Mouse (Mus musculus): ENCODE results near the gene Lmntd2. TPM values are rescaled to one million over a fixed set of nuclear protein-coding genes. Genes with fewer than 3 reads are reported as not detected.

The Lmntd2 gene
- polyA plus RNA-seq, 1 experiment from 2014 or later = 0.54 TPM

GRCm38 (mm10) chr7:141188733-141189132, 25.1 kb downstream of the Lmntd2 start:
- Histone ChIP-seq H3K27me3 (ENCODE audit: control insufficient read depth, insufficient read depth, low read length) (no peaks in the 10 kb centered on the region), H3K4me2 (ENCODE audit: low read depth, low read length) (no peak overlapping the region), H3K9me3 (replicated peaks; ENCODE audit: control insufficient read depth, low read length) (no peaks in the 10 kb centered on the region), H3K4me1 (ENCODE audit: control insufficient read depth, insufficient read depth, low read length) (peaks cover 10% of the 10 kb centered on the region), H3K9ac (ENCODE audit: low read length) (no peak overlapping the region), H3K4me3 (ENCODE audit: low read length) (no peak overlapping the region), H3K36me3 (ENCODE audit: control insufficient read depth, insufficient read depth) (peaks cover 34% of the 10 kb centered on the region), H3K27ac (ENCODE audit: low read length) (no peak overlapping the region)
- 83% methylated on average over 3 of the region's 3 CpGs for WGBS
- no peak for ATAC-seq (replicated peaks; ENCODE audit: extremely low read depth, insufficient read depth, low FRiP score)

DNA sequence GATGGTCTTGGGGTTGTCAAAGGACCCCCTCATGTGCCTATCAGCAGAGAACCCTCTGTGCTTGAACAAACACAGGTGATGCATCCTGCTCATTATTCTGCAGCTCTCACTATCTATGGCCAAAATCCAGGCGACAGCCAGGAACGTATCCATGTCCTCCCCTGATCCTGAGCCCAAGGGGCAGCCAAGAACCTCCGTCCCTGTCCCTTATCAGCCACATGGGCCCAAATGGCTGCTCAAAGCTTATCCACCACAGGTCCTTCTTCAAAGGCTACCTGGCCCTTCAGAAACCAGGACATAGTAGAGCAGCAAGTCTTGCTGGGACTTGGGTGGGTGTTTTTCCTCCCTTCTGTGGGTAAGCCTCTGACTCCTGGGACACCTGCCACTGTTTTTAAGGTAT, 25.7 kb downstream of the Lmntd2 start:
- H3K4me3 ChIP-seq (ENCODE audit: low read length) = no peak overlapping the region
- ATAC-seq (replicated peaks; ENCODE audit: extremely low read depth, insufficient read depth, low FRiP score) = no peak

DNA sequence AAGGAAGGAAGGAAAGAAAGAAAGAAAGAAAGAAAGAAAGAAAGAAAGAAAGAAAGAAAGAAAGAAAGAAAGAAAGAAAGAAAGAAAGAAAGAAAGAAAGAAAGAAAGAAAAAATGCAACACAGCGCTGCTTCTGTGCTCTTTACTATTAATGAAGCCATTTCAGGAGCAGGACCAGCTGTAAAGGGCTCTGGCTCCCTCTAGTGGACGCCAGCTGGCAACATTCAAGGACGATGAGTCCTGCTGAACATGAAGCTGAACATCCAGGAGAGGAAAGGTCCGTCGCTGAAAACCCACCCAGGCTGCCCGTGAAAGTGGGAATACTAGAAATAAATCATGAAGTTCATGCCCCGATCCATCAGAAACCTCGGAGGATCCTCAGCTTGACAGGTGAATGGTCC, 37.7 kb downstream of the Lmntd2 start:
- Histone ChIP-seq H3K9me3 (replicated peaks; ENCODE audit: control insufficient read depth, low read length) (no peaks in the 10 kb centered on the region), H3K27ac (ENCODE audit: low read length) (no peak overlapping the region), H3K36me3 (ENCODE audit: control insufficient read depth, insufficient read depth) (no peaks in the 10 kb centered on the region), H3K4me2 (ENCODE audit: low read depth, low read length) (no peak overlapping the region), H3K4me3 (ENCODE audit: low read length) (no peak overlapping the region), H3K9ac (ENCODE audit: low read length) (0 out of 2 replicates have a peak overlapping the region, but pooled peaks have one; percentile 26), H3K27me3 (ENCODE audit: control insufficient read depth, insufficient read depth, low read length) (no peaks in the 10 kb centered on the region; the same call in 1 of the 2 replicates), H3K4me1 (ENCODE audit: control insufficient read depth, insufficient read depth, low read length) (peaks cover 8% of the 10 kb centered on the region)
- WGBS = 2% methylated on average over 8 of the region's 8 CpGs
- ATAC-seq (replicated peaks; ENCODE audit: extremely low read depth, insufficient read depth, low FRiP score) = no peak

More for the DNA sequence above, 25.7 kb downstream of the Lmntd2 start:
- Histone ChIP-seq H3K4me1 (ENCODE audit: control insufficient read depth, insufficient read depth, low read length) (peaks cover 10% of the 10 kb centered on the region), H3K27ac (ENCODE audit: low read length) (no peak overlapping the region), H3K4me2 (ENCODE audit: low read depth, low read length) (no peak overlapping the region), H3K36me3 (ENCODE audit: control insufficient read depth, insufficient read depth) (peaks cover 34% of the 10 kb centered on the region), H3K27me3 (ENCODE audit: control insufficient read depth, insufficient read depth, low read length) (no peaks in the 10 kb centered on the region), H3K9ac (ENCODE audit: low read length) (no peak overlapping the region), H3K9me3 (replicated peaks; ENCODE audit: control insufficient read depth, low read length) (no peaks in the 10 kb centered on the region)
- 57% methylated on average over 3 of the region's 3 CpGs for WGBS

- Histone ChIP-seq H3K9ac (ENCODE audit: low read length) (no peak overlapping the region), H3K4me1 (ENCODE audit: control insufficient read depth, insufficient read depth, low read length) (peaks cover 8% of the 10 kb centered on the region), H3K4me3 (ENCODE audit: low read length) (no peak overlapping the region), H3K36me3 (ENCODE audit: control insufficient read depth, insufficient read depth) (no peaks in the 10 kb centered on the region), H3K27ac (ENCODE audit: low read length) (no peak overlapping the region), H3K27me3 (ENCODE audit: control insufficient read depth, insufficient read depth, low read length) (no peaks in the 10 kb centered on the region; the same call in 1 of the 2 replicates), H3K4me2 (ENCODE audit: low read depth, low read length) (no peak overlapping the region), H3K9me3 (replicated peaks; ENCODE audit: control insufficient read depth, low read length) (no peaks in the 10 kb centered on the region)
- ATAC-seq (replicated peaks; ENCODE audit: extremely low read depth, insufficient read depth, low FRiP score) = no peak
- WGBS = 85% methylated on average over 4 of the region's 4 CpGs
These were observed 38.8 kb downstream of the Lmntd2 start for GRCm38 (mm10) chr7:141175068-141175467.

DNA sequence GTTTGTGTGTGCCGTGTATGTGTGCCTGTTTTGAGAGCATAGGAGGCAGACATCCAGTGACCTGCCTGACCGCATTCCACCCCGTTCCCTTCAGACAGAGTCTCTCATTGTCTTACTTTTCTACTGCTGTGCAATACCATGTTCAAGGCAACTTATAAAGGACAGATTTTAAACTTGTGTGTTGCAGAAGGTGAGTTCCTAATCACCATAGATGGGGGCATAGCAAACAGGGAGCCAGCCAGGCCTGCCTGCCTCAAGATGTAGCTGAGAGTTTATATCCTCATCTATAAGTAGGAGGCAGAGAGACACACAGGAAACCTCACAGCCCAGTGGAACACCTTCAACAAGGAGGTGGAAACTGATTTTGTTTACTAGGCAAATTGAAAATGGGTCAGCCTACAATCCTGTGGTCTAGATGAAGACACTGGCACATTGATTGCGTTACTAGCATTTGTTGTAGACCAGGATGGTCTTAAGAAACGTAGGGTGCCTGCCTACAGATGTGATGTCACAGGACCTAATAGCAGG, 40.5 kb downstream of the Lmntd2 start:
- Histone ChIP-seq H3K4me1 (ENCODE audit: control insufficient read depth, insufficient read depth, low read length) (peaks cover 17% of the 10 kb centered on the region), H3K27me3 (ENCODE audit: control insufficient read depth, insufficient read depth, low read length) (no peaks in the 10 kb centered on the region; the same call in 1 of the 2 replicates), H3K9me3 (replicated peaks; ENCODE audit: control insufficient read depth, low read length) (no peaks in the 10 kb centered on the region), H3K4me2 (ENCODE audit: low read depth, low read length) (peak overlapping the region; percentile 69), H3K27ac (ENCODE audit: low read length) (peak overlapping the region; percentile 96), H3K36me3 (ENCODE audit: control insufficient read depth, insufficient read depth) (no peaks in the 10 kb centered on the region), H3K9ac (ENCODE audit: low read length) (peak overlapping the region; percentile 77), H3K4me3 (ENCODE audit: low read length) (peak overlapping the region; percentile 61)
- no peak for ATAC-seq (replicated peaks; ENCODE audit: extremely low read depth, insufficient read depth, low FRiP score)
- 85% methylated on average over 5 of the region's 5 CpGs for WGBS

DNA sequence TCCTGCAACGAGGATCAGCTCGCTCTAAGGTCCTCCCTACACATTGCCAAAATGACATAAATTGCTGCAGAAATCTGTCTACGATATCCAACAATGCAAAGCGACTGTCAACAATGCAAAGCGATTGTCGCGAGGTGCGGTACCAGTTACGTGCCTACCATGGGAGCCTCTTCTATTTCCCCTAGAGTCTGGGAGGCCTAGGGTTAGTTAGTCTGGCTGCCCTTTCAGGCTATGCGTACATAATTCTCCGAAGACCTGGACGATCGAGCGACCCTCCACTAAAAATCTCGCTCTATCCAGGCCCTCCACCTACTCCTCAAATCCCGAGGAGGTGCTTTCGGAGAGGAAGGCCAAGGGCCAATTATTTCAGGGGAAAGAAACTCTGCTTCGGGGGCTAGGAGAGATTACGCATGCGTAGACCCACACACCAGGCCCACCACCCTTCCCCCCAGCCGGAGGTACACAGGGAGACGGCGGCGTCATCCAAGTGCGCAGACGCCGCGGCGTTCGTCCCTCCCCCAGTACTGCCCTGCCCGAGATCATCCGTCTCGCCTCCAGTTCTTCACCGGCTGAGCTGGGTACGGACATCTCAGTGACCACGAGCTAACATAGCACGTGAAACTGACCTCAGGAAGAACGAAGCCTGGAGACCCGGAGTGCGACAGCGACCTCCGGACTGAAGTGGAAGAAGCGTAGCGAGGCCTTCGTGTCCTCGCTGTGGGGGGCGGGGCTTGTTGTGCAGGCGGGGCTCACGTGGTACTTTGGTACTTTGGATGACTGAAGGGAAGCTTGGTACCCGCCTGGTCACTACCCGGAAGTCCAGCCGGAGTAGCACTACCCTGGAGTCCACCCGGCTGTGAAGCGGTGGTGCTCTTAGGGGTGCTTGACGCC, 41.5 kb downstream of the Lmntd2 start, which contains the start of gene Rnh1:
Gene Rnh1 (minus strand): TSS at position 742 of the 891 bp plus-strand sequence.
- Histone ChIP-seq H3K4me1 (ENCODE audit: control insufficient read depth, insufficient read depth, low read length) (peaks cover 24% of the 10 kb centered on the region), H3K4me3 (ENCODE audit: low read length) (peak within 1 kb of the TSS; percentile 61), H3K9ac (ENCODE audit: low read length) (peak within 1 kb of the TSS; percentile 77), H3K36me3 (ENCODE audit: control insufficient read depth, insufficient read depth) (no peaks in the 10 kb centered on the region), H3K9me3 (replicated peaks; ENCODE audit: control insufficient read depth, low read length) (no peaks in the 10 kb centered on the region), H3K27me3 (ENCODE audit: control insufficient read depth, insufficient read depth, low read length) (no peaks in the 10 kb centered on the region), H3K27ac (ENCODE audit: low read length) (peak within 1 kb of the TSS; percentile 96), H3K4me2 (ENCODE audit: low read depth, low read length) (peak within 1 kb of the TSS; percentile 69)
- peak; percentile 97 for ATAC-seq (replicated peaks; ENCODE audit: extremely low read depth, insufficient read depth, low FRiP score)
- WGBS = 3% methylated on average over 55 of the region's 55 CpGs

DNA sequence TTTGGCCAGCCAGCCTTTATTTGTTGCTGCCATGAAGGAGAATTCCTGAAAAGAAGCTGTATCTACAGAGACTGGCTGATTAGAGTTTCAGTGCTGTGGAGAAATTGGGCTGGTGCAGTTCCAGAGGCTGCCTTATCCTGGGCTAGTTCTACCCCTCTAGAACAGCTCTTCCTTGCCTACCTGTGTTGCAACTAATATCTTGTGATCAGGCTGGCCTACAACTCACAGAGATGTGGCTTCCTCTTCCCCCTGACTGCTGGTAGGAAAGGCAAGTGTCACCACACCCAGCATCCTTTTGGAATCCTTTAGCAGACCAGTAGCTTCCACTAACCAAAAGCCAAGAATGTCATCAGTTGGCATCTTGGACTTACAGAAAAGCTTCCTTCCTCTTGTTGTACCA, 44.0 kb downstream of the Lmntd2 start:
- Histone ChIP-seq H3K27ac (ENCODE audit: low read length) (no peak overlapping the region), H3K9ac (ENCODE audit: low read length) (no peak overlapping the region), H3K4me2 (ENCODE audit: low read depth, low read length) (no peak overlapping the region)

DNA sequence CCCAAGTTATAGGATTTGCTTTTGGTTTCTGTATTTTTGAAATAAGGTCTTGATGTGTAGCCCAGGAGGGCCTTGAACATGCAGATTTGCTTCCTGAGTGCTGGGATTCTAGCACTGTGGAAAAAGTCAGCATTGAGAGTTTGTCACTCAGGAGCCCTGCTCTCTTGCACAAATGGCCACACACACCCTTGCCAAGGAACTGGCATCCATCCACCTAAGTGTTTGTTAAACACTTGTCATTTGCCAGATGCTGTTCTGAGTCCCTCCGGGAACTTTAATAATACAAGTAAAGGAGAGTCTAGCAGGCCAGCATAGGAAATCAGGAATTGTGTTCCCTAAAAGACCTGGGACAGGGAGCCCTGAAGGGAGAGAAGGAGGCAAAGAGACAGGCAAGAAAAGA, 44.6 kb downstream of the Lmntd2 start:
- H3K27ac ChIP-seq (ENCODE audit: low read length) = no peak overlapping the region

More for the DNA sequence above, 44.0 kb downstream of the Lmntd2 start:
- no peaks in the 10 kb centered on the region for H3K36me3 ChIP-seq (ENCODE audit: control insufficient read depth, insufficient read depth)
- H3K4me1 ChIP-seq (ENCODE audit: control insufficient read depth, insufficient read depth, low read length) = peaks cover 22% of the 10 kb centered on the region
- no peak overlapping the region for H3K4me3 ChIP-seq (ENCODE audit: low read length)
- ATAC-seq (replicated peaks; ENCODE audit: extremely low read depth, insufficient read depth, low FRiP score) = no peak
- no peaks in the 10 kb centered on the region for H3K27me3 ChIP-seq (ENCODE audit: control insufficient read depth, insufficient read depth, low read length)
- no peaks in the 10 kb centered on the region for H3K9me3 ChIP-seq (replicated peaks; ENCODE audit: control insufficient read depth, low read length)

GRCm38 (mm10) chr7:141168518-141168953, 45.3 kb downstream of the Lmntd2 start:
- Histone ChIP-seq H3K4me1 (ENCODE audit: control insufficient read depth, insufficient read depth, low read length) (peaks cover 22% of the 10 kb centered on the region), H3K4me3 (ENCODE audit: low read length) (peak overlapping the region; percentile 58), H3K27ac (ENCODE audit: low read length) (peak overlapping the region; percentile 37), H3K4me2 (ENCODE audit: low read depth, low read length) (peak overlapping the region; percentile 63), H3K36me3 (ENCODE audit: control insufficient read depth, insufficient read depth) (0 out of 2 replicates have a peak, but pooled peaks cover 2% of the 10 kb centered on the region), H3K9ac (ENCODE audit: low read length) (peak overlapping the region; percentile 73), H3K9me3 (replicated peaks; ENCODE audit: control insufficient read depth, low read length) (no peaks in the 10 kb centered on the region), H3K27me3 (ENCODE audit: control insufficient read depth, insufficient read depth, low read length) (no peaks in the 10 kb centered on the region)
- 0 out of 2 replicates have a peak, but pooled peaks have one; percentile 7 for ATAC-seq (replicated peaks; ENCODE audit: extremely low read depth, insufficient read depth, low FRiP score)
- 2% methylated on average over 22 of the region's 22 CpGs for WGBS

More for the DNA sequence above, 44.6 kb downstream of the Lmntd2 start:
- Histone ChIP-seq H3K36me3 (ENCODE audit: control insufficient read depth, insufficient read depth) (no peaks in the 10 kb centered on the region), H3K4me1 (ENCODE audit: control insufficient read depth, insufficient read depth, low read length) (peaks cover 22% of the 10 kb centered on the region), H3K4me3 (ENCODE audit: low read length) (no peak overlapping the region), H3K27me3 (ENCODE audit: control insufficient read depth, insufficient read depth, low read length) (no peaks in the 10 kb centered on the region), H3K4me2 (ENCODE audit: low read depth, low read length) (no peak overlapping the region), H3K9me3 (replicated peaks; ENCODE audit: control insufficient read depth, low read length) (no peaks in the 10 kb centered on the region), H3K9ac (ENCODE audit: low read length) (no peak overlapping the region; the same call in 1 of the 2 replicates)
- WGBS = 55% methylated on average over 1 of the region's 1 CpGs
- ATAC-seq (replicated peaks; ENCODE audit: extremely low read depth, insufficient read depth, low FRiP score) = no peak
